Mouse (Mus musculus) MEL (cell line): ENCODE results near the gene Mfsd13b. TPM values are rescaled to one million over a fixed set of nuclear protein-coding genes. Genes with fewer than 3 reads are reported as not detected.

Experiments used
- DNase-seq: peaks from one replicate; pipeline ENCODE4 v3.0.0; 2011; ENCODE audit warnings: low read depth, low spot score
- H3K27ac ChIP-seq: 2 replicates; pipeline ENCODE4 v1.5.1; 2012; ENCODE audit warnings: low read depth, mild to moderate bottlenecking, control low read depth, low read length, moderate library complexity; ENCODE audit not compliant: control insufficient read depth
- H3K27me3 ChIP-seq, 2 experiments: fragments of 150-350 bp in 1 of 2; sonication (generic) in 1 of 2; 2 replicates each; pipeline ENCODE4 v1.6.1; 2012; ENCODE audit warnings: low read length in 2 of 2, mild to moderate bottlenecking in 2 of 2, improper control_type of control experiment in 1 of 2, moderate library complexity in 1 of 2; ENCODE audit not compliant: insufficient read depth in 2 of 2, control insufficient read depth in 1 of 2
- H3K36me3 ChIP-seq, 2 experiments: 2 replicates each; pipeline ENCODE4 v1.6.1; 2012 to 2014; ENCODE audit warnings: low read length in 2 of 2, improper control_type of control experiment in 1 of 2, inconsistent platforms in 1 of 2, mild to moderate bottlenecking in 1 of 2; ENCODE audit not compliant: insufficient read depth in 2 of 2, control insufficient read depth in 1 of 2
- H3K4me1 ChIP-seq, 2 experiments: fragments of 150-350 bp in 1 of 2; sonication (generic) in 1 of 2; 2 replicates each; pipeline ENCODE4 v1.6.1; 2012; ENCODE audit warnings: low read length in 2 of 2, improper control_type of control experiment in 1 of 2, mild to moderate bottlenecking in 1 of 2; ENCODE audit not compliant: insufficient read depth in 2 of 2, control insufficient read depth in 1 of 2
- H3K4me3 ChIP-seq, 2 experiments: fragments of 150-350 bp in 1 of 2; sonication (generic) in 1 of 2; 2 replicates each; pipeline ENCODE4 v1.5.1; 2012; ENCODE audit warnings: low read depth in 2 of 2, low read length in 2 of 2, mild to moderate bottlenecking in 2 of 2, moderate library complexity in 2 of 2, control low read depth in 1 of 2, improper control_type of control experiment in 1 of 2; ENCODE audit not compliant: control insufficient read depth in 1 of 2, insufficient read depth in 1 of 2
- H3K79me2 ChIP-seq: 2 replicates; pipeline ENCODE4 v1.6.1; 2012; ENCODE audit warnings: mild to moderate bottlenecking, low read length, moderate library complexity; ENCODE audit not compliant: control insufficient read depth, poor library complexity, insufficient read depth
- H3K9ac ChIP-seq: 2 replicates; pipeline ENCODE4 v1.6.1; 2012; ENCODE audit warnings: low read depth, mild to moderate bottlenecking, control low read depth, low read length, moderate library complexity; ENCODE audit not compliant: control insufficient read depth, poor library complexity, severe bottlenecking
- H3K9me3 ChIP-seq: fragments of 150-350 bp; sonication (generic); replicated peaks from 2 replicates; pipeline ENCODE4 v1.6.1; 2012; ENCODE audit warnings: mild to moderate bottlenecking, low read length, improper control_type of control experiment, moderate library complexity; ENCODE audit not compliant: insufficient read depth
- BHLHE40 ChIP-seq: IDR thresholded peaks from 2 replicates; pipeline ENCODE4 v1.6.1; 2012; ENCODE audit warnings: low read depth, mild to moderate bottlenecking, inconsistent platforms, low read length, improper control_type of control experiment, borderline replicate concordance
- CHD2 ChIP-seq: IDR thresholded peaks from 2 replicates; pipeline ENCODE4 v1.6.1; 2011; ENCODE audit warnings: low read length, improper control_type of control experiment
- E2F4 ChIP-seq: IDR thresholded peaks from 2 replicates; pipeline ENCODE4 v1.6.1; 2011; ENCODE audit warnings: low read depth, low read length, improper control_type of control experiment, borderline replicate concordance
- EP300 ChIP-seq, 2 experiments: IDR thresholded peaks; 2 replicates each; pipeline ENCODE4 v1.6.1; 2011; ENCODE audit warnings: improper control_type of control experiment in 2 of 2, low read length in 2 of 2, low read depth in 1 of 2, mild to moderate bottlenecking in 1 of 2
- ETS1 ChIP-seq: IDR thresholded peaks from 2 replicates; pipeline ENCODE4 v1.6.1; 2012; ENCODE audit warnings: low read depth, mild to moderate bottlenecking, inconsistent platforms, low read length, improper control_type of control experiment, moderate library complexity
- GABPA ChIP-seq: IDR thresholded peaks from 2 replicates; pipeline ENCODE4 v1.6.1; 2012; ENCODE audit warnings: low read depth, mild to moderate bottlenecking, inconsistent platforms, low read length, improper control_type of control experiment, moderate library complexity
- JUND ChIP-seq: IDR thresholded peaks from 2 replicates; pipeline ENCODE4 v1.6.1; 2011; ENCODE audit warnings: low read depth, mild to moderate bottlenecking, improper control_type of control experiment, low read length
- KAT2A ChIP-seq: conservative IDR thresholded peaks from 2 replicates; pipeline ENCODE4 v1.6.1; 2012; ENCODE audit warnings: low read depth, low read length, improper control_type of control experiment, inconsistent platforms
- MAX ChIP-seq: IDR thresholded peaks from 2 replicates; pipeline ENCODE4 v1.6.1; 2011; ENCODE audit warnings: low read length, improper control_type of control experiment
- MAZ ChIP-seq: IDR thresholded peaks from 2 replicates; pipeline ENCODE4 v1.6.1; 2012; ENCODE audit warnings: low read depth, mild to moderate bottlenecking, inconsistent platforms, low read length, improper control_type of control experiment
- MXI1 ChIP-seq: IDR thresholded peaks from 2 replicates; pipeline ENCODE4 v1.6.1; 2011; ENCODE audit warnings: mild to moderate bottlenecking, low read depth, low read length, improper control_type of control experiment
- MYC ChIP-seq: IDR thresholded peaks from 2 replicates; pipeline ENCODE4 v1.6.1; 2011; ENCODE audit warnings: low read depth, mild to moderate bottlenecking, low read length, improper control_type of control experiment, moderate library complexity
- NELFE ChIP-seq: IDR thresholded peaks from 2 replicates; pipeline ENCODE4 v1.6.1; 2011; ENCODE audit warnings: low read depth, low read length, improper control_type of control experiment
- NRF1 ChIP-seq: IDR thresholded peaks from 2 replicates; pipeline ENCODE4 v1.6.1; 2014; ENCODE audit warnings: low read depth, mild to moderate bottlenecking, inconsistent platforms, low read length, improper control_type of control experiment, moderate library complexity; ENCODE audit not compliant: poor library complexity, insufficient read depth, severe bottlenecking
- POLR2A ChIP-seq, 2 experiments: IDR thresholded peaks; 2 replicates each; pipeline ENCODE4 v1.6.1; 2011 to 2012; ENCODE audit warnings: low read length in 2 of 2, mild to moderate bottlenecking in 2 of 2, control low read depth in 1 of 2, improper control_type of control experiment in 1 of 2, low read depth in 1 of 2, moderate library complexity in 1 of 2; ENCODE audit not compliant: control insufficient read depth in 1 of 2, insufficient read depth in 1 of 2, poor library complexity in 1 of 2
- POLR2AphosphoS2 ChIP-seq: IDR thresholded peaks from 2 replicates; pipeline ENCODE4 v1.6.1; 2011; ENCODE audit warnings: low read length, improper control_type of control experiment
- POLR2AphosphoS5 ChIP-seq: IDR thresholded peaks from 2 replicates; pipeline ENCODE4 v1.6.1; 2012; ENCODE audit warnings: low read depth, borderline replicate concordance, mild to moderate bottlenecking, inconsistent platforms, low read length, moderate library complexity, mixed read lengths
- RCOR1 ChIP-seq: IDR thresholded peaks from 2 replicates; pipeline ENCODE4 v1.6.1; 2012; ENCODE audit warnings: low read depth, mild to moderate bottlenecking, inconsistent platforms, low read length, improper control_type of control experiment
- TCF12 ChIP-seq: IDR thresholded peaks from 2 replicates; pipeline ENCODE4 v1.6.1; 2014; ENCODE audit warnings: low read depth, mild to moderate bottlenecking, inconsistent platforms, low read length, improper control_type of control experiment, moderate library complexity
- USF1 ChIP-seq: IDR thresholded peaks from 2 replicates; pipeline ENCODE4 v1.6.1; 2014; ENCODE audit warnings: low read depth, mild to moderate bottlenecking, inconsistent platforms, low read length, improper control_type of control experiment, moderate library complexity
- USF2 ChIP-seq, 2 experiments: IDR thresholded peaks; 2 replicates each; pipeline ENCODE4 v1.6.1; 2011 to 2012; ENCODE audit warnings: improper control_type of control experiment in 2 of 2, low read length in 2 of 2, borderline replicate concordance in 1 of 2, inconsistent platforms in 1 of 2, low read depth in 1 of 2, mild to moderate bottlenecking in 1 of 2; ENCODE audit not compliant: insufficient read depth in 1 of 2
- ZC3H11A ChIP-seq: IDR thresholded peaks from 2 replicates; pipeline ENCODE4 v1.6.1; 2012; ENCODE audit warnings: low read depth, mild to moderate bottlenecking, inconsistent platforms, low read length, improper control_type of control experiment
- ZKSCAN1 ChIP-seq: IDR thresholded peaks from 2 replicates; pipeline ENCODE4 v1.6.1; 2012; ENCODE audit warnings: low read depth, mild to moderate bottlenecking, inconsistent platforms, low read length, improper control_type of control experiment, moderate library complexity
- polyA plus RNA-seq, 2 experiments: library from polyadenylated mRNA; stranded (reverse) in 1 of 2; unstranded in 1 of 2; fragments of >175 nt in 1 of 2; fragments of >200 nt in 1 of 2; gene quantifications; 2 replicates each; pipeline versions ENCODE4 v1.2.1 to v1.2.4; 2012; ENCODE audit warnings: low replicate concordance in 2 of 2, low read depth in 1 of 2; ENCODE audit not compliant: insufficient read length in 2 of 2, insufficient read depth in 1 of 2, missing spikeins in 1 of 2
- total RNA-seq: library from RNA; depleted of rRNA; stranded (reverse); fragments of 300-350 nt; gene quantifications from 2 replicates; pipeline ENCODE4 v1.2.3, GENCODE M21; 2012

The Mfsd13b gene
- total and polyA plus RNA-seq, 3 experiments = 0.17 TPM; not detected in 2

DNA sequence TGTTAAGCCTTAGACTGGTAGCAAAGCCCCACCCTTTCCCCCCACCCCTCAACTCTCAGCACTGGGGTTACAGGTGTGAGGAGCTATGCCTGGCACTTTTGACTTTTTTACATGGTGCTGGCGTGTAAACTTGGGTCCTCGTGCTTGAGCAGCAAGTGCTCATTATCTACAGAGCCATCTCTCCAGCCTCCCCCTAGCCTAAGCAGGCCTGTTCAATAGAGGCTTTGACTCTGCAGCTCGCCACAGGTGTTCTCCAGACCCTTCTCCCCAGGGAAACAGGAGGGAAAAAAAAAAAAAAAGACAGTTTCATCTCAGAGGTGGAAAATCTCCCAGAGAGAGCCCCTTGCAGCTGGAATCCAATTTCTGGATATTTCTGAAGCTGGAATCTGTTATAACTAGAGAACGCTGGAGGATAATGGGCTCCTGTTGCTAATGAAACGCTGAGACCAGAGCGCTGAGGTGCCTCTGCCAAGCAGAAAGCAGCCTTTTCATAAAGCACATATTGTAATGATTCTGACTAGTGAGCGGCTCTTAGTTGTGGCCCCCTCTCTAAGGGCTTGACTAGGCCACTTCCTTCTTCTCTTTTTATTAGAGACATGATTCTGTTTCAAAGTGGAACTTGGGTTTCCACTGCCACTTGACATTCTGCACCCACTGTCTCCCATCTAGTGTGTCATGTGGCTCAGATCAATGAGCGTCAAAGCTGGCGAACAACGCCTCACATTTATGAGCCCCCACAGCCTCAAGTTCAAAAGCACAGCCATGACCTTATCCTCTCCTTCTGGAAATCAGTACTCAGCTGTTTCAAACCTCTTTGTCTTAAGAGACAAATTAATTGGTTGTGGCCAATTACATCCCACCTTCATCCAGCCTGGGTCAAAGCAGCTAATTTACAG lies 29.7 kb downstream of the Mfsd13b start:
- Histone ChIP-seq H3K4me3 (no peak overlapping the region), H3K27me3 (peaks cover 13 to 14% of the 10 kb centered on the region in 2 experiments), H3K79me2 (no peaks in the 10 kb centered on the region), H3K27ac (no peak overlapping the region), H3K9ac (no peak overlapping the region), H3K4me1 (no peaks in the 10 kb centered on the region), H3K9me3 (no peaks in the 10 kb centered on the region), H3K36me3 (no peaks in the 10 kb centered on the region)
- no peak for DNase-seq
- no peak for TF ChIP-seq BHLHE40
- no peak for TF ChIP-seq MAX
- TF ChIP-seq POLR2AphosphoS2 = no peak
- no peak for TF ChIP-seq KAT2A
- TF ChIP-seq POLR2A (IDR thresholded peaks at IDR 0.05; ENCODE audit: control insufficient read depth in 1 of 2, insufficient read depth in 1 of 2, low read depth in 1 of 2, low read length in 2 of 2, poor library complexity in 1 of 2) = no peak
- no peak for TF ChIP-seq MAZ
- TF ChIP-seq MYC = no peak
- TF ChIP-seq JUND = no peak
- TF ChIP-seq USF2 (IDR thresholded peaks at IDR 0.05; ENCODE audit: borderline replicate concordance in 1 of 2, insufficient read depth in 1 of 2, low read depth in 1 of 2, low read length in 2 of 2) = no peak
- no peak for TF ChIP-seq ZC3H11A
- no peak for TF ChIP-seq E2F4
- TF ChIP-seq ZKSCAN1 = no peak
- no peak for TF ChIP-seq RCOR1
- TF ChIP-seq ETS1 = no peak
- TF ChIP-seq CHD2 = no peak
- TF ChIP-seq NRF1 = no peak
- no peak for TF ChIP-seq NELFE
- no peak for TF ChIP-seq MXI1
- TF ChIP-seq TCF12 = no peak

DNA sequence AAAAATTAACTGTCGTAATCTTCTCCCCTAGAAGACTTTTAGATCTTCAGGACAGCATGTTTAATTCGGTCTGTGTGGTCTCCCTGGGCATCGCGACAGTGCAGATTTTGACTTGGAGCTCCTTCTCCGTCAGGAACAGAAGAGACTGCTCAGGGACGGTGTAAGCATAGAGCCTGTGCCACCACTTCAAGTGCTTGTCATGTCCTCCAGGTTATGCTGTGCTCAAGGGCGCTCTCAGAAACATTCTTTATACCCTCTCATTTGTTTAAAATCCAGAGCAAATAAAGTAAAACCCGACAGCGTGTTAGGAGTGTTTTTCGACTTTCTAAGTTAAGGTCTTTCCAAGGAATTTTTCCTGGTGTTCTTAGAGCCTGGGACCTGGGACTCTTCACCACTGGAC lies 32.2 kb downstream of the Mfsd13b start:
- Histone ChIP-seq H3K27me3 (peaks cover 13 to 16% of the 10 kb centered on the region in 2 experiments), H3K4me1 (no peaks in the 10 kb centered on the region), H3K79me2 (no peaks in the 10 kb centered on the region), H3K9me3 (no peaks in the 10 kb centered on the region), H3K4me3 (no peak overlapping the region), H3K9ac (no peak overlapping the region), H3K36me3 (no peaks in the 10 kb centered on the region), H3K27ac (no peak overlapping the region)
- no peak for DNase-seq
- no peak for TF ChIP-seq RCOR1
- no peak for TF ChIP-seq USF1
- no peak for TF ChIP-seq GABPA
- no peak for TF ChIP-seq POLR2AphosphoS5
- no peak for TF ChIP-seq EP300 (IDR thresholded peaks at IDR 0.05; ENCODE audit: low read depth in 1 of 2, low read length in 2 of 2)
- TF ChIP-seq USF2 (IDR thresholded peaks at IDR 0.05; ENCODE audit: borderline replicate concordance in 1 of 2, insufficient read depth in 1 of 2, low read depth in 1 of 2, low read length in 2 of 2) = no peak
- no peak for TF ChIP-seq MAZ
- no peak for TF ChIP-seq KAT2A
- no peak for TF ChIP-seq POLR2AphosphoS2
